Mouse (Mus musculus) cerebellum, adult 8-10 months (tissue): ENCODE data around the gene Sash1.

Experiments used
- DNase-seq: peaks from one replicate; pipeline ENCODE4 v3.0.0; 2022

The Sash1 gene

DNA sequence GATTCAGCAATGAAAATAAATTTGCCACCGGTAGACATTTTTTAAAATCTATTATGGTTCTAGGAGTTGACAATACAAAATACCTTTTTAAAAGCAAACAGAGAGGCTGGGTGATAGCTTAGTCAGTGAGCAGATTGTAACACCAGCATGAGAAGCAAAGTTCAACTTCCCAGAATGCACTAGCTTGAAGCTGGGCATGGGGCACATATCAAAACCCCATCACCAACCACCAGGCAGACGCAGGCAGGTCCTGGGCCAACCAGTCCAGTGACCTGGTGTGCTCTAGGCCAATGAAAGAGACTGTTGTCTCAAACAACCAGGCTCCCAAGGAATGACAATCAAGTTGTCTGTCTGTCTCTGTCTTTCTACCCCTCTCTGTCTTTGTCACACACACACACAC, 98.6 kb downstream of the Sash1 start:
- DNase-seq: no peak

DNA sequence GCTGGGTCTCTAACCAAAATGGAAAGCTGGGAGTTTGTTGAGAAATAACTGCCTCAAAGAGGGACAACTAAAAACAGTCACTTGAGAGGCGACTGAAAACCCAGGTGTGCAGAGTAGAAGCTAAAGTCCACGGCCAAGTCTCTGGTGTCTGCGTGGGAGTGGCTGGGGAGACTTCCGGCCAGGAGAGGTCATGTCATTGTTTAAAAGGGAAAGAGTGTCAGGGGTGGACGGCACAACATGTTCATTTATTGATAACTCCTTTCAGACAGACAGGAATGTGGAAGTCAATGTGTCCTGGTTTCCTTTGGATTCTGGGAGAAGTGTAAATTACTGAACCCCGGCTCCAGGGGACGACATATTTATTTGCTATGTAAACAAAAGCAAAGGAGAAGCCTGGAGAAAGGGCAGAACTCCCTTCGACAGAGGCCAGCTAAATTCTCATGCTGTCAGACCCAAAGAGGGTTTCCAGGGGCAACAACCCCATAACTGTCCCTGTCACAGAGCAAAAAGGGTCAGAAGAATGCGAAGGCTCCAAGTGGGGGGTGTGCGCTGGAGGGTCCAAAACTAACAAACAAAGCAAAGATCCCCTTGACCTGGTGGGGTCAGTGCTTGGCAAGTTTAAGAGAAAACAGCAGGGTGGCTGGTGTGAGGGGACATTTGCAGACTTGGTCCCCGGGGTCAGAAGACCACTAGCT, 100.3 kb downstream of the Sash1 start:
- DNase-seq: no peak

DNA sequence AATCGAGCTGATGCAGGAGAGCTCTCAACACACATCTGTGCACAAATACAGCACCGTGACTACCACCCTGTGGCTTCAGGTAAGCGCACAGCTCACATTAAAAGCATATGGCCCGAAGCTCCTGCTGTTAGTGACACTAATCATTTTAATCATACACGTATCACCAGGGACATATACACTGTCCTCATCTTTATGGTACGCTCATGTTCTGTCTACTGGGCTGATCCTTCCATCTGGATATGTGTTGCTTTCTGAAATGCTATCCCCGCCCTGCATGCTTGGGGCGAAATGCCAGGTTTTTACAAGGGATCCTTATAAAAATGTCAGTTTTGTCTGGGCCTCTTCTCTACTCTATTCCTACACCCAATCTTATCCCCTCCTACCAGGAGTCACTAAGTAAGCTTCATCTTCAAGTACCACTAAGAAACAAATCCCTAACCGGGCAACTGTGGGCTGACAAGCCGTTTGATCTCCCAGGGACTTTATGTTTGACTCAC, 103.9 kb downstream of the Sash1 start:
- no peak for DNase-seq

DNA sequence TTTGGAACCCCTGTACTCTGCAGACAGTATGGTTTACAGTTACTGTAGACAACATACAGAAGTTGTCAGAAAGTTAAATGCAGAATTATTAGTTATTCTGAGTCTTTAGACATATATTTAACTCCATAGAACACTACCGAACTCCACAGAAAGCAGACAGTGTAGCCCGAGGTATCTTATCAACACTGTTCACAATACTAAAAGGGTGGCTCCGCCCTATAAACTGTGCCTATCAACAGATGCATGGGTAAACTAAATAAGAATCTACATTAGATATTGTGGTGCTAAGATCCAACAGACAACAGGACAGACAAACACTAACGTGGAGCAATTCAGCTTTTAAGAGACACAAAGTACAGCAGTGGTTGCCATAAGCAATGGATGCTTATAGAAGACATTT, 106.0 kb downstream of the Sash1 start:
- no peak for DNase-seq

DNA sequence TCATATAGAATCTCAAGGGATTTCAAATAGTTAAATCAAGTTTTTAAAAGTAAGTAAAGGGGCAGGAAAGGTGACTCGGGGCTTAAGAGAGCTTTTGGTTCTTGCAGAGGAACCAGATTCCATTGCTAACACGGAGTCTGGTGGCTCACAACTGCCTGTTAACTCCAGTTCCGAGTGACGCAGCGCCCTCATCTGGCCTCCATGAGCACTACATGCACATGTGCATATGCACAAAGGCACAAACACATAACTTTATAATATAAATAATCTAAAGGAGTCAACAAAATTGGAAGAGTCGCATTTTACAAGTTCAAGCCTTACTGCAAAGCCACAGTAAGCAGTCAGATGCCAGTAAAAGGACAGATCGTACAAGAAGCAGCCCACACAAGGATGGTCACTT, 107.0 kb downstream of the Sash1 start:
- no peak for DNase-seq

DNA sequence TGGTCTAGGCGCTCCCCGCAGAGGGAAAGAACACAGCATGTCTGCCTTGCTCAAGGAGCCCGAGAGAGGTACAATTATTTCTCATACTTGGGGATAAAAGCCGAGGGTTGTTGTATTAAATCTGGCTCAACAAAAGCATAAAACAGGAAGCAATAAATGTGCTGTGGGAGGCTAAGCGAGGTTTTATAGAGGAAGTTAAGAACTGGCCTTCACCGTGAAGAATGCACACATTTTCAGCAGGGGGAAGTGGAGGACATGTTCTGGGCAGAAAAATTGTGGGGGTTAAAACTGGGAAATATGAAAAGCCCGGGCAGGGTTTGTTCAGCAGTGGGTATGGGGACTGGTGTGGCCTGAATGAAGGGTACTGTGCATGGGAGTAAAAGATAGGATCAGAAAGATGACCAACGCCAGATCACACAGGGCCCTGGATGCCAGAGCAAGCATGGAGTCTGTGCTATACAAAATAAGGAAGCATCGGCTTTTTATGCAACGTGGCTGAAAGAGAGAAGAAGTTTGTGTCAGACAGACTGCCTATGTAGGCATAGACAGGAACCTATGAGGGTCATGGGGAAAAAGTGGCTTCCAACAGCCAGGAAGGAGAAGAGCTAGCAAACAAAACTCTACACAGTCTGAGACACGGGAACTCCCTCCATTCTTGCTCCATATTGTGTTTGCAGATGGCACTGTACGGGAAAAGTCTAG, 108.2 kb downstream of the Sash1 start:
- no peak for DNase-seq

DNA sequence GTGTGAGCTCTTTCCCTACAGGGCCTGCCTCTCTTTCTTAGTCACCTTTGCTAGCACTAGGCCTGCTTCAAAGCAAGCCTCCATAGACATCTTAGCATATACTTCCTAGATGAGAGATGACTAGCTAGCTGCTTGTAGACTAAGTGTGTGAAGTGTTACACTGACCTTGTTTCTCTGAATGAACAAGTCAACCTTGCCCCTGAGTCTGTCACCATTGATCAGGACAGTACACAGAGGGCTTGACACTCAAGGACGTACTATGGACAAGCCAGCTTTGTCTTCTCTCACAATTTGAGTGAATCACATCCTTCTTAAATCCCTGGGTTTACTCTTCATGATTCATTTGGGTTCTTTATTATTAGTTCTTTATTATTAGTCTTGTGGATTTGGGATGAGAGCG, 109.1 kb downstream of the Sash1 start:
- DNase-seq: no peak

DNA sequence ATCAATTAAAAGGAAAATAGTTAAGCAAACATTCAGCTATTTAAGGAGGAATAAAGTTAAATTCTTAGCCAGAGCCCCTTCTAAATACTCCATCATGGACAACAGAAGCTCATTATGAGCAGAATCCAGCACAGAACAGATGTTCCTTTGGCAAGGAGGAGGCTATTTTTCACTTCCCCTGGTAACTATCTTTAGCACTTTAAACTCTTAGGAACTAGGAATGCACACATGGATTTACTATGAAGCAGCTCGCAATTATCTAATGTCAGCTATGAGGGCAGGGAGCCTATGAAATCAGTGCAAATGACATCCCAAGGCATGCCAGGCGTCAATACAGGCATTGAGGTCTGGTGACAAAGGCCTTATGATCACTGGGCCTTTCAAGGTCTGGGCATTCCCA, 110.1 kb downstream of the Sash1 start:
- DNase-seq: no peak

DNA sequence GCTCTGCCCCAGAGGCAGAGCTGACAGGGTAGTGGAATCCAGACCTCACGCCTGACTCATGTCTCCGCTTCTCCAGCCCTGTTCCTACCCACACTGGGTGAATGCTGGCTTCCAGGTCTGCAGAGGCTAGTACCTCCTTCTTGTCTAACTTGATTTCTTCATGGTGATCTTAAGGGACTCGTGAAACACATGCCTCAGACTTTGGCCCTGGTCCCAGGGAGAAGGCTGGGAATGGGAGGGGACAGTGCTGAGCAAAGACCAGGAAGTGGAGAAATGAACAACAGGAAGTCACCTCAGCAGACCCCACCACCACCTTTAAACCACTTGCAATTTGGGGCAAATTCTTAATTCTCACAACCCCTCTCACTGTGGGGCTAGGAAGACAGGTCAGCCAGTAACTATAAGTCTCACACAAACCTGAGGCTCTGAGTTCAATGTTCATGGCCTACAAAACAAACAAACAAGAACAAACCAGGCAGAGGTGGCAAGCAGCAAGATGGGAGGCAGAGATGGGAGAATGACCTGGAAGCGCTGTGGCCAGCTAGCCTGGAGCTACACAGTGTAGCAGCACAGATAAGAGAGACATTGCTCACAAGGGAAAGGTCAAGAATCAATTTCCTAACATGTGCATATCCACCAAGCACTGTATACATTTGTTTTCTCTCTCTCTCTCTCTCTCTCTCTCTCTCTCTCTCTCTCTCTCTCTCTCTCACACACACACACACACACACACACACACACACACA, 113.2 kb downstream of the Sash1 start:
- DNase-seq: no peak

DNA sequence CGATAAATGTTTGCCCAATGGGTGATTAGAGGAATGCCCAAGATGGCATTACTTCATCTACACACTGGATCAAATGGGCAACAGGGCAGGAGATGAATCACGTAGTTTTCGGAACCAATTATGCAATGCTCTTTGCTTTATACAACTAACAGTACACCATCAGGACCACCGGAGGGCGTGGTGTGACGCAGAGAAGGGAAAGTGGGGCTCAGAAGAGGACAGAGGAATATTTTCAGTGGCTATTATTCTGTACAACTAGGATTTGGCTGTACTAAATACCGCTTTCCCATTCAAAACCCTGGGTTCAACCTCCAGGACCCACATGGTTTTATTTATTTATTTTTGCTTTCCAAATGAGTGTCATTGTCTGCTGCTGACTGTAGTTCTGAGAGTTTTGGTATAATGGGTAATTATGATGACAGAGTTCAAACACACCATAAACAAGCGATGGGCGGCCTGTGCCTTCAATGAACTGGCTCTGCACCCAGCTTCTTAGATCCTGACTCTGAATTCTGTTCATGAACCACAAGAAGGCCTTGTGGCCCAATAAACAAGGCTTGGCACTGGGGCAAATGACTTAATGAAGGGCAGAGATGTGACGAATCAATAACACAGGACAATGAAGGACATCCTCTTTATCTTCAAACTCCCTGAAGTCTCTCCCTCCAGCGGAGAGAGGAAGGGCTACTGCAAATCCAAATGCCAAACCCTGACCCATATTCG, 114.8 kb downstream of the Sash1 start:
- no peak for DNase-seq

DNA sequence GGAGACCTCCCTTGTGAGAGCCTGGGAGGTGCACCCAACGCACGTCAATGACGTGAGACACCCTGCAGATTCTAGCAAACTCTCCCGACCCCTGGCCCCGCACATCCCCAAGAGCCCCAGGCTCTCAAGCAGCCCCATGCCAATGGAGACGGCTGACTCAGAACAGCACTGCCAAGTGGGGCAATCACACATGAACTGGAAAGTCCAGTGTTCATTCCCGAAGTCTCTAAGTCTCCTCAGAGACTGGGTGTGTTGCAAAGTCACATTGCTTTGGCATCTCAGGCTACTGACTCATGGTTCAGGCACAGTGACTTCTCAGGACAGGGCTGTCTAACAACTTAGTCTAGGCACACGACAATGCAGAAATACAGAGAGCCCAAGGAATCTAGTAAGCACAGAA, 117.2 kb downstream of the Sash1 start:
- no peak for DNase-seq

DNA sequence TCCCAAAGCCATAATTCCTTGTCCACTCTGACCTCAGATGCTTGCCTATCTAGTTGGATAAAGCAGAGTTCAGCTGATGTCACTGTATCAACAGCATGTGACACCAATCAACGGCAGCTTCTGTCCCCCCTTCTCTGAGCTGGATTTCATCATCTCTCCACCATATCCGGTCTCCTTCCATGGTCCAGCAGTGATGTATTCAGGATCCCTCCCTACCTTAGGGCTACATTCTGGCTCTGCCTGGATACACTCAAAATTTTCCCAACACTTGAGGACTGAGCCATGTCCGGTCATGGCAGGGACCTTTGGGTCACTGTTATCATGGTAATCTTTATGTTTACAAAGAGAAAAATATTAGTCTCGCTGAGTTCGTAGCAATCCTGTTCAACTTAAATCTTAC, 118.5 kb downstream of the Sash1 start:
- no peak for DNase-seq

DNA sequence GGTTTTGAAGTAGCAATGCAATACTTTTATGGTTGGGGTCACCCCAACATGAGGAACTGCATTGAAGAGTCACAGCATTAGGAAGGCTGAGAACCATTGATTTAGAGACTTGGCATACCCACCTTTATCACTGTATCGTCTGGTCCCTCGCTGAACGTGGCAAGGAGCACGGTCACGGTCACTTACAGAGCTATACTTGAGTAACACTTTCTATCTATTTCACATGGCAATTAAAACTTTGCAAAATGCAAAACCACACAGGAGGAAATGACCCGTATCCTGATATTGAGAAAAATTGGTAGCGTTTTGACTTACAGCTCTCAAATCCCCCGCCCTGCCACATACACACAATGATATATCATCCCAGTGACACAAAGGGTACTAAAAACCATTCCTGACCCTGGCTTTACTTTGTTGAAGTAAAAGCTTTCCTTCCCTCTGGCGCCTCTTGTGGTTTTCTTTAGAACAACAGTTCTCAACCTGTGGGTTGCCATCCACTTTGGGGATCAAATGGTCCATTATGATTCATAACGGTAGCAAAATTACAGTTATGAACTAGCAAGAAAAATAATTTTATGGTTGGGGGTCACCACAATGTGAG, 119.8 kb downstream of the Sash1 start:
- no peak for DNase-seq

DNA sequence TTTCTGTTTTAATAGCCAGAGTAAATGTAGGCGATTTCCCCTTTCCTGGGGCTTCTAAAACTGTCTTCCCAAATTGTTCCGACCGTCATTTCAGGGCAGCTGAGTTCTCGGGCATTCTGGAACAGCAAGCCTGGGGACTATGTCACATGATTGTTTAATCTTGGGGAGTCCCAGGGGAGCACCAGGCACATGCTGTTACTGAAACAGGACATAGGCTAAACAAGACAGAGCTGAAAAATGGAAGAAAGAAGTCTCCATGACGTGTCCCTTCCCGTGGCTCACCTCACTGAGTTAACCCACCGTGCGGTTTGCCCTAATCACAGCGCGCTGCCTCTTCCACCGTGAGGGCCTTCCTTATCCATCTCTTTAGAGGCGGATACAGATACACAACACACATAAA, 123.1 kb downstream of the Sash1 start:
- DNase-seq: no peak

DNA sequence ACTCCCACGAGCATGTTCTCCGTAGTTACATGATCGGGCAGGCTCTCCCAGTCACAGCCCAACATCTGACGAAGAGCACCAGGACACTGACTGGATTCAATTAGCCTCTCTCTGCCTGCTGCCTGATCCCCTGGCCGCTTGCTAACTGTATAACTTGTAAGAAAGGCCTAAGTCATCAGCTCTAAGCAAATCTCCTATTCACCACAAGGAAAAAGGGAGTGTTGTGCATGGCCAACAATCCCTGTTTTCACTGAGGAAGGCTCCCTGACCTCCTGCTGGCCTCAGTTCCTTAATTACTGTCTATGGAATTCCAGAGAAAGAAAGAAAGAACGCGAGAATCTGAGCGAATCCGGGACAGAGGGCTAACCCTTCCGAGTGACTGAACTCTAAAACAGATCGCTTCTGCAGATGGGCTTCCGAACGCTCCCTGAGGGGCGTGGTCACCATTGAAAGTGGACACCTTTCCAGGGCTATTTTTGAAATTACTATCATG, 123.6 kb downstream of the Sash1 start:
- no peak for DNase-seq

DNA sequence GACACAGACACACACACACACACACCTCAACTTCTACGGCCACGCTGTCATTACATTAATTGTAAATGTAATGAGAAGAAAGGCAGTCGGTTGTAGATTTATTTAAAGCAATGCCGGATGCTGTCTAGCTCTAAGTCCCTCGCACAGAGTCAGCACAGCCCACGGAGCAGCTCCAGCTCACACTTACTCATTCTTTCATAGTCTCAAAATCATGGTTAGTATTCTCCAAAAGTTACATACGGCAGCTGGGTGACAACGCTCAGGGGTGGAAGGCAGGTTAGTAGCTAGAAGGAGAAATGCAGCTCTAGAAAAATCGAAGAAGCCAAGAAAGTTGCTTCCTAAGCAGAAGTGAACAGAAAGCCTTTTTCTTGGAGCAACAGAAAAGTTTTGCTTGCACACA, 124.2 kb downstream of the Sash1 start:
- DNase-seq: no peak

DNA sequence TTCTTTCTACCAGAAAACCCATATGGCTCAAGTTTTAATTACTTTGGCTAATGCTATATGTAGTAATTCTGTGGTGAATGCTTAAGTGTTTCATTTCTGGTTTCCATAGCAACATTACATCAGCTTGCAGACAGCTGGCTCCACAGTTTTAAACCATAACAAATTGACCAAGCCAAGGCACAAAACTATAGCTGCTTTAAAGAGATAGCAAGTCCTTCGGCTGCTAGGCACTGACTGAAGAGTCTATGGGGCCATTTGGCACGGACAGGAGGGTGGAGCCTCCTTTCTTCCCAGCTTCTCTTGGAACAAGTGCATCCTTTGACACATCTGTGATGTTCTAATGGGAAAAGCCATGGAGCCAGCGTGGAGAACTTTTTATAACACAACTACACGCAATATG, 125.3 kb downstream of the Sash1 start:
- DNase-seq: no peak

DNA sequence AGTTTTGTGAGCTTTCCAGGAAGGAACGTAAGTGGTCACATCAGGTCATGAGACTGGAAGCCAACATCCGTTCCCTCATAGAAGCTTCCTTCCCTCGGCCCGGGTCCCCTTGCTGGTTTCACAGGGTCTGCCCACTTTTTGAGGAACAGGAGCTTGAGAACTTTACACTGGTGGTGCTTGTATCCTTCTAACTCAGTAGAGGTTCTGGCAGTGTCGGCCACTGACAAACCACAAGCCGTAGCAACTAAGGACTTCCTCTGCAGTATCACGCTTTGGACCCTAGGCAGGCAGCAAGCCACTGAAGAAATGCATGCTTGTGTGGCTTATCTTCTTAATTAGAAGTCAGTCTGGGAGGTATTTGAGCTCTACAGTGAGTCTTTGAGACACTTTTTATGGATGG, 126.6 kb downstream of the Sash1 start:
- DNase-seq: no peak

DNA sequence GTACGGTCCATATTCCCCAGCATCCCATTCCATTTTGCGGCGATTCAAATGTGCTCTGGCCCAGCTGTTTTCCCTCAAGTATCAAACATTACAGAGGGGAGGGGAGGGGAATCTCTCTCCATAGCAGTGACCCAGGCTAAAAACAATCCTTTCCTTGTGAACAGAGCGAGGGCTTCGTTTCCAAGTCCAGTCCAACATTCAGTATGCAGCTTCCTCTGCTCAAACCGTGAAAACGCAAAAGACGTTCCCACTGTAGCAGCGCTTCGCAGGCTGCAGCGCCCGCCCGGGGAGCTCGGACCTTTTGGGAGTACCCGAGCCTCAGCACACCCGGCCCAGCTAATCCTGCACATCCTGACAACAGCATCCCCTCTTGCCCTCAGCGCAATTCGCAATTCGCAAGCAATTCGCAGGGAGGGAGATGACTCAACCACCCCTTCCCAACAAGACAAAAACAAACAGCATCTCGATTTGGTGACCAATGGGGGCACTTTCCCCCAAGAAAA, 128.4 kb downstream of the Sash1 start:
- DNase-seq: no peak

DNA sequence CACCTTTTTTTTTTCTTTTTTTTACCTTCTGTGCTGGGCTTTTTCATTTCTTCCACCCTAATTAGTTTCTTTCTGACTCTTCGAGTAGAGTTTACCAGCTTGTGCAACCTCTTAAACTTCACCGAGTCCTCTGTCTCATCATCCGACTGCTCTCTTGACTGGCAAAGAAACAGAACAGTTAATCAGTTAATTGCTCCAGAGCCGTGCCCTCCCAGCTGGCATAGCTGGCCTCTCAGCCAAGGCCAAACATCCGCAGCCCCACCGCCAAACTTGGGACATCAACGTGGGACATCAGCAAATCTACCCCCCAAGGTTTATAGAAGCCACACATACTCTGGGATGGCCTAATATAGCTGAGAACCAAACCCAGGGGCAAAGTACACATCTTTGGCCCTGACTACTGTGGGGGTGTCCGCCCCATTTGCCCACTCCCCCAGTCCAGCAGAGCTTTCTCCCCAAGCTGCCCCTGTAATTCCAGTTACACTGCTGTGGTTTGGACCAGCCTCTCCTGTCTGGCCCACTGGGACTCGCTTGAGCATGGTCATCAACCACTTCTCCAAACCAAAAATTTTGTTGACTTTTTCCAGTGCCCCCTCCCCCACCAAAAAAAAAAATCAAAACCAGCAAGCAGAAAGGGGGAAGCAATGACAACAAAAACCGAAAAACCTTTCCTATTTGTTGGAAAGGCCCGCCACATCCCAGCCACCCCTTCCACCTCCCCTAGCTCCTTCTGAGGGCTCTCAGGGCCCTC, 129.1 kb downstream of the Sash1 start:
- DNase-seq: no peak

DNA sequence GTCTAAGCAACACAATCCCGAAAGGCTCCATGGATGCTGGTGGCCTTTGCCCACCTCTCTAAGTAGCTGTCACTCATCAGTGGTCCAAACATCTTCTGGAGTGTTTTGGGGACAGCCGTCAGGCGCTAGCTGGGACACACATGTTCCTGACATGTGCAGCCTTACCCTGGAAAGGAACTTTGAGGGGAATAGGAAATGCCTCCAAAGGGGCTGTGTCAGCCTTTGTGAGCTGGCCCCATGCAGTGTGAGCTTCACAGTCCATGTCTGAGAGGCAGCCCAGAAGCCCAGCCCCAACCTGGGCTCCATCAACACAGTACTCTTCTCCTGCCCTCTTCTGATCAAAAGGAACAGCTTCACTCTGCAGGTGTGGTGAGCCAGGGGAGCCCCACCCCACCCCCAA, 132.5 kb downstream of the Sash1 start:
- no peak for DNase-seq

DNA sequence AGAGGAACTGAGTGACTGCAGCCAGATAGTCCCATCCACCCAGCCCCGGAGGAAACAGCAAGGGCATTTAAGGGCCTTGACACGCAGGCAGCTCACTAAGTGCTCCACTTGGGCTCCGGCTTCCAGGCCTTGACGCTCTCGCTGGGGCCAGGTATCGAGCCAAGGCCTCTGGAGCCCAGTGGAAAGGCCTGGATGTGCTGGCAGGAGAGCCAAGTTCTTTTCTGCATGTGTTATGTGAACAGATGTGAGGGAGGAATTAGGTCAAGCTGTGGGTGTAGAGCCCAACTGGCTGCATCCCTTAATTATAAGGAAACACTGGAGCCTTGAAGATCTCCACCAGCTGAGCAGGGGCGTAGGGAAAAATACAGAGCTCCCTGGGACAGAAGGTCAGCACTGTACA, 133.4 kb downstream of the Sash1 start:
- DNase-seq: no peak
